ENCODE assay signal across 9 mouse cellular contexts in genomic region chr12:112897522-112898212, GRCm38 (mm10). TPM values are rescaled to one million over a fixed set of nuclear protein-coding genes. Genes with fewer than 3 reads are reported as not detected.
DNase-seq lines count a peak whose midpoint lies in the region; ATAC-seq lines count a peak whose summit lies in the region.
"Had no signal": no experiment of that assay in that cellular context is flagged by ENCODE, and none has a peak within 500 bp of the region (broad histone marks: within the 10 kb centered on the region; RNA-seq: fewer than 3 reads in every experiment).

No protein-coding gene starts in this region.

- no peak overlapping the region; the same call in 1 of the 2 replicates for H3K4me3 ChIP-seq in forebrain, embryonic 10.5 days
- H3K4me3 ChIP-seq in forebrain, embryonic 15.5 days: no peak overlapping the region
- no peak overlapping the region for H3K4me3 ChIP-seq in intestine, embryonic 14.5 days (ENCODE audit: low read depth, low read length)
- H3K4me3 ChIP-seq in lung, embryonic 15.5 days: no peak overlapping the region
- H3K4me3 ChIP-seq in neural tube, embryonic 15.5 days (replicated peaks): no peak overlapping the region; the same call in 1 of the 2 replicates

- H3K4me1 ChIP-seq in forebrain, embryonic 10.5 days: peaks cover 25% of the 10 kb centered on the region
- peaks cover 6% of the 10 kb centered on the region for H3K4me1 ChIP-seq in forebrain, embryonic 15.5 days
- peaks cover 6% of the 10 kb centered on the region; the same call in 1 of the 2 replicates for H3K4me1 ChIP-seq in intestine, embryonic 14.5 days (replicated peaks; ENCODE audit: control insufficient read depth, insufficient read depth, low read length)
- peaks cover 14% of the 10 kb centered on the region; the same call in 1 of the 2 replicates for H3K4me1 ChIP-seq in lung, embryonic 15.5 days
- H3K4me1 ChIP-seq in neural tube, embryonic 15.5 days: peaks cover 25% of the 10 kb centered on the region

- no peak overlapping the region for H3K9ac ChIP-seq in forebrain, embryonic 15.5 days (replicated peaks)
- no peak overlapping the region for H3K9ac ChIP-seq in intestine, embryonic 14.5 days (ENCODE audit: low read length)
- no peak overlapping the region for H3K9ac ChIP-seq in lung, embryonic 15.5 days
- H3K9ac ChIP-seq in neural tube, embryonic 15.5 days (replicated peaks): no peak overlapping the region

- H3K27ac ChIP-seq in forebrain, embryonic 10.5 days: 0 out of 2 replicates have a peak overlapping the region, but pooled peaks have one; percentile 25
- H3K27ac ChIP-seq in forebrain, embryonic 15.5 days (replicated peaks): no peak overlapping the region
- H3K27ac ChIP-seq in intestine, embryonic 14.5 days (ENCODE audit: low read depth): no peak overlapping the region
- H3K27ac ChIP-seq in lung, embryonic 15.5 days: peak overlapping the region; percentile 65
- H3K27ac ChIP-seq in neural tube, embryonic 15.5 days (replicated peaks): peak overlapping the region; percentile 45; the same call in 1 of the 2 replicates

- H3K36me3 ChIP-seq in forebrain, embryonic 10.5 days (replicated peaks): no peaks in the 10 kb centered on the region
- no peaks in the 10 kb centered on the region for H3K36me3 ChIP-seq in forebrain, embryonic 15.5 days
- no peaks in the 10 kb centered on the region for H3K36me3 ChIP-seq in intestine, embryonic 14.5 days (ENCODE audit: control insufficient read depth, insufficient read depth, low read length)
- H3K36me3 ChIP-seq in lung, embryonic 15.5 days: no peaks in the 10 kb centered on the region
- no peaks in the 10 kb centered on the region for H3K36me3 ChIP-seq in neural tube, embryonic 15.5 days

- DNase-seq in forebrain, embryonic 10.5 days (ENCODE audit: extremely low spot score, low spot score): peak; percentile 34
- peak; percentile 76 for DNase-seq in gastrocnemius, postnatal 25 days
- DNase-seq in intestine, embryonic 14.5 days (ENCODE audit: low spot score): no peak
- DNase-seq in urinary bladder, adult 2 months (ENCODE audit: low spot score): no peak
- no peak for DNase-seq in left cerebral cortex, adult 11 months (ENCODE audit: low spot score)

- 0 out of 2 replicates have a peak, but pooled peaks cover 4% of the 10 kb centered on the region for H3K27me3 ChIP-seq in forebrain, embryonic 10.5 days (ENCODE audit: poor library complexity, severe bottlenecking)
- H3K27me3 ChIP-seq in forebrain, embryonic 15.5 days: no peaks in the 10 kb centered on the region
- H3K27me3 ChIP-seq in intestine, embryonic 14.5 days (replicated peaks; ENCODE audit: control insufficient read depth, insufficient read depth, low read length): no peaks in the 10 kb centered on the region
- no peaks in the 10 kb centered on the region; the same call in 1 of the 2 replicates for H3K27me3 ChIP-seq in lung, embryonic 15.5 days
- no peaks in the 10 kb centered on the region for H3K27me3 ChIP-seq in neural tube, embryonic 15.5 days (replicated peaks)

- 52% methylated on average over 16 of the region's 16 CpGs for WGBS in forebrain, embryonic 10.5 days
- 35% methylated on average over 16 of the region's 16 CpGs for WGBS in forebrain, embryonic 15.5 days
- WGBS in intestine, embryonic 14.5 days: 33% methylated on average over 16 of the region's 16 CpGs
- 18% methylated on average over 16 of the region's 16 CpGs for WGBS in lung, embryonic 15.5 days
- 27% methylated on average over 16 of the region's 16 CpGs for WGBS in neural tube, embryonic 15.5 days

- no peaks in the 10 kb centered on the region for H3K9me3 ChIP-seq in forebrain, embryonic 10.5 days
- H3K9me3 ChIP-seq in forebrain, embryonic 15.5 days: no peaks in the 10 kb centered on the region
- no peaks in the 10 kb centered on the region for H3K9me3 ChIP-seq in intestine, embryonic 14.5 days (ENCODE audit: control insufficient read depth, low read length)
- H3K9me3 ChIP-seq in lung, embryonic 15.5 days: no peaks in the 10 kb centered on the region
- no peaks in the 10 kb centered on the region for H3K9me3 ChIP-seq in neural tube, embryonic 15.5 days (replicated peaks)

- ATAC-seq in forebrain, embryonic 15.5 days (replicated peaks): no peak; the same call in 1 of the 2 replicates
- no peak; the same call in 1 of the 2 replicates for ATAC-seq in intestine, embryonic 14.5 days (replicated peaks; ENCODE audit: low FRiP score, low TSS enrichment, low read depth)
- peak; percentile 74 for ATAC-seq in lung, embryonic 15.5 days (ENCODE audit: borderline replicate concordance, extremely low read depth, low FRiP score, low TSS enrichment)
- peak; percentile 79 for ATAC-seq in neural tube, embryonic 15.5 days (ENCODE audit: low FRiP score)

- no peak overlapping the region; the same call in 1 of the 2 replicates for H3K4me2 ChIP-seq in forebrain, embryonic 15.5 days (replicated peaks)
- H3K4me2 ChIP-seq in intestine, embryonic 14.5 days (ENCODE audit: low read length): peak overlapping the region; percentile 30
- H3K4me2 ChIP-seq in lung, embryonic 15.5 days: peak overlapping the region; percentile 7; the same call in 1 of the 2 replicates
- H3K4me2 ChIP-seq in neural tube, embryonic 15.5 days: peak overlapping the region; percentile 46

RNA-seq across cellular contexts. Expression of gene Gpr132, which starts 29.6 kb away (rescaled TPM):
- polyA plus RNA-seq in forebrain, embryonic 10.5 days (2016; fragmentation: Nextera tagmentation; extraction: Ambion mirVana): 0.06 and 0.07 TPM in 2 replicates
- not detected in 2 replicates for polyA plus RNA-seq in forebrain, embryonic 15.5 days (2015; fragmentation: Nextera tagmentation; extraction: Ambion mirVana)
- under 1 TPM in 1 of 2 experiments, not detected in 1; 0.11 TPM for total RNA-seq in gastrocnemius, postnatal 25 days (2021)
- polyA plus RNA-seq in intestine, embryonic 14.5 days (2014; fragmentation: Nextera tagmentation; extraction: Ambion mirVana): 0.42 and 0.50 TPM in 2 replicates
- 0.13 and 0.79 TPM in 2 replicates for polyA plus RNA-seq in lung, embryonic 15.5 days (2015; fragmentation: Nextera tagmentation; extraction: Ambion mirVana)
- 0.08 and 2.8 TPM in 2 replicates for polyA plus RNA-seq in neural tube, embryonic 15.5 days (2015; fragmentation: Nextera tagmentation; extraction: Ambion mirVana)
- polyA plus RNA-seq in urinary bladder, adult 2 months (2012; rRNA removed): 3.4 and 4.1 TPM in 2 replicates
- total RNA-seq: left cerebral cortex, postnatal 10 days had no signal

RNA-seq across cellular contexts. Expression of gene Jag2, which starts 31.9 kb away (rescaled TPM):
- polyA plus RNA-seq in forebrain, embryonic 10.5 days (2016; fragmentation: Nextera tagmentation; extraction: Ambion mirVana): 2.3 and 3.8 TPM in 2 replicates
- polyA plus RNA-seq in forebrain, embryonic 15.5 days (2015; fragmentation: Nextera tagmentation; extraction: Ambion mirVana): 8.3 and 9.1 TPM in 2 replicates
- total RNA-seq in gastrocnemius, postnatal 25 days (2021): 10 to 100 TPM; 20.4 to 21.8 TPM
- 4.1 and 4.4 TPM in 2 replicates for polyA plus RNA-seq in intestine, embryonic 14.5 days (2014; fragmentation: Nextera tagmentation; extraction: Ambion mirVana)
- polyA plus RNA-seq in lung, embryonic 15.5 days (2015; fragmentation: Nextera tagmentation; extraction: Ambion mirVana): 6.2 and 7.2 TPM in 2 replicates
- polyA plus RNA-seq in neural tube, embryonic 15.5 days (2015; fragmentation: Nextera tagmentation; extraction: Ambion mirVana): 13.6 and 14.8 TPM in 2 replicates
- polyA plus RNA-seq in urinary bladder, adult 2 months (2012; rRNA removed): 42.7 and 62.7 TPM in 2 replicates

RNA-seq across cellular contexts. Expression of gene Nudt14, which starts 44.3 kb away (rescaled TPM):
- polyA plus RNA-seq in forebrain, embryonic 10.5 days (2016; fragmentation: Nextera tagmentation; extraction: Ambion mirVana): 61.4 and 70.4 TPM in 2 replicates
- polyA plus RNA-seq in forebrain, embryonic 15.5 days (2015; fragmentation: Nextera tagmentation; extraction: Ambion mirVana): 59.0 and 63.2 TPM in 2 replicates
- 1 to 10 TPM; 8.7 to 9.1 TPM for total RNA-seq in gastrocnemius, postnatal 25 days (2021)
- 102 and 105 TPM in 2 replicates for polyA plus RNA-seq in intestine, embryonic 14.5 days (2014; fragmentation: Nextera tagmentation; extraction: Ambion mirVana)
- 103 and 120 TPM in 2 replicates for polyA plus RNA-seq in lung, embryonic 15.5 days (2015; fragmentation: Nextera tagmentation; extraction: Ambion mirVana)
- 62.4 and 66.8 TPM in 2 replicates for polyA plus RNA-seq in neural tube, embryonic 15.5 days (2015; fragmentation: Nextera tagmentation; extraction: Ambion mirVana)
- polyA plus RNA-seq in urinary bladder, adult 2 months (2012; rRNA removed): 42.4 and 54.6 TPM in 2 replicates

Comparison
In these comparisons a context has a peak if more than half of its experiments do, and no peak if none do; other contexts are left out.
1. H3K27ac ChIP-seq: peak in forebrain, embryonic 10.5 days (single experiment), lung, embryonic 15.5 days (single experiment) and neural tube, embryonic 15.5 days (single experiment); none in forebrain, embryonic 15.5 days (single experiment) and intestine, embryonic 14.5 days (single experiment).
2. DNase-seq: peak in forebrain, embryonic 10.5 days (single experiment) and gastrocnemius, postnatal 25 days (single experiment); none in intestine, embryonic 14.5 days (single experiment), urinary bladder, adult 2 months (single experiment) and left cerebral cortex, adult 11 months (single experiment).
3. ATAC-seq: peak in lung, embryonic 15.5 days (single experiment) and neural tube, embryonic 15.5 days (single experiment); none in forebrain, embryonic 15.5 days (single experiment) and intestine, embryonic 14.5 days (single experiment).